Mouse (Mus musculus) T-helper 1 cell (primary cell): ENCODE results near the gene Ogfod3.

ENCODE experiments used
- in situ Hi-C: fragments of 300-600 bp; cut with MboI, MseI; formaldehyde crosslinking; loops from one replicate; pipeline ENCODE4 v1.15.1; 2025; ENCODE audit warnings: high pct_unique_total_duplicates

The Ogfod3 gene

GRCm38 (mm10) chr11:121204161-121205006, at the start of gene Ogfod3, which contains the start of gene Hexdc:
Ogfod3 (minus strand) TSS chr11:121204711.
Hexdc (plus strand) TSS chr11:121204433.
- in situ Hi-C loops = no loop called here

GRCm38 (mm10) chr11:121250196-121250595, 45.7 kb upstream of the Ogfod3 start:
- in situ Hi-C loops = no loop called here

- in situ Hi-C loops = no loop called here
These were observed 35.2 kb upstream of the Ogfod3 start for GRCm38 (mm10) chr11:121239669-121240068.

- in situ Hi-C loops = no loop called here
These were observed 33.0 kb upstream of the Ogfod3 start for GRCm38 (mm10) chr11:121237345-121238128.

GRCm38 (mm10) chr11:121236564-121237344, 32.2 kb upstream of the Ogfod3 start, which contains the start of gene Narf:
Narf (plus strand) TSS chr11:121237253.
- in situ Hi-C loops = no loop called here

- in situ Hi-C loops = no loop called here
These were observed 31.1 kb upstream of the Ogfod3 start for GRCm38 (mm10) chr11:121235475-121236238.

GRCm38 (mm10) chr11:121232706-121233105, 28.2 kb upstream of the Ogfod3 start:
- in situ Hi-C loops = no loop called here

- in situ Hi-C loops = no loop called here
These were observed 27.2 kb upstream of the Ogfod3 start for GRCm38 (mm10) chr11:121231628-121232291.

GRCm38 (mm10) chr11:121231191-121231590, 26.7 kb upstream of the Ogfod3 start:
- in situ Hi-C loops = no loop called here

- in situ Hi-C loops = no loop called here
These were observed 24.5 kb upstream of the Ogfod3 start, which contains the start of gene Cybc1 for GRCm38 (mm10) chr11:121229018-121229439. Cybc1 (minus strand) TSS chr11:121229322.

GRCm38 (mm10) chr11:121228129-121229017, 23.9 kb upstream of the Ogfod3 start:
- in situ Hi-C loops = no loop called here

GRCm38 (mm10) chr11:121221321-121222010, 17.0 kb upstream of the Ogfod3 start:
- in situ Hi-C loops = no loop called here

GRCm38 (mm10) chr11:121220771-121221170, 16.3 kb upstream of the Ogfod3 start:
- in situ Hi-C loops = no loop called here

GRCm38 (mm10) chr11:121219776-121220175, 15.3 kb upstream of the Ogfod3 start:
- in situ Hi-C loops = no loop called here

- in situ Hi-C loops = no loop called here
These were observed 12.3 kb upstream of the Ogfod3 start for GRCm38 (mm10) chr11:121216831-121217230.

- in situ Hi-C loops = no loop called here
These were observed 701 bp downstream of the Ogfod3 start for GRCm38 (mm10) chr11:121203859-121204160.

GRCm38 (mm10) chr11:121201436-121202198, 2.9 kb downstream of the Ogfod3 start:
- in situ Hi-C loops = no loop called here

- in situ Hi-C loops = no loop called here
These were observed 3.7 kb downstream of the Ogfod3 start for GRCm38 (mm10) chr11:121200781-121201180.
